Mouse (Mus musculus) skeletal muscle tissue, adult 2 months (tissue): ENCODE data around the gene Slc26a9.

Experiments
- DNase-seq: peaks from one replicate; pipeline ENCODE4 v3.0.0-alpha.2; 2012; ENCODE audit warnings: low read depth, low spot score

Slc26a9 gene

GRCm38 (mm10) chr1:131736494-131736893 is 7.3 kb upstream of the Slc26a9 start:
- DNase-seq: no peak

DNA sequence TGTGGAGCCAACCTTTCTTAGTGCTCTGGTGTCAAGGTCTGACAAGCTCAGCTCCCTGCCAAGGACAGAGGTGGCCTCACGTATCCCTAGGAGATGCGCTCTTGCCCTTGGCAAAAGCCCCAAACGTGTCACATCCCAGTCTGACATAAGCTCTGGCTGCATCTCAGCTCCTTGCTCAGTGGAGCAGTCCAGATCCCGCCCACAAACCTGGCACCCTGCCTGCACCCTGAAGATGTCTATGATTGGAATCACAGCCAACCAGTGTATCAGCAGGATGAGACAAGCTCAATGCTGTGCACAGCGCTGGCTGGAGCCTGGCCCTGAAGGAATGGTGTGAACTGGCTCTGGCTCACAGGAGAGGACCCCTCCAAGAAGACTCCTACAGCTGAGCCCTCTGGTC is 6.6 kb upstream of the Slc26a9 start:
- peak; percentile 85 for DNase-seq

- DNase-seq: no peak
These were observed 5.1 kb upstream of the Slc26a9 start for GRCm38 (mm10) chr1:131738760-131739159.

DNA sequence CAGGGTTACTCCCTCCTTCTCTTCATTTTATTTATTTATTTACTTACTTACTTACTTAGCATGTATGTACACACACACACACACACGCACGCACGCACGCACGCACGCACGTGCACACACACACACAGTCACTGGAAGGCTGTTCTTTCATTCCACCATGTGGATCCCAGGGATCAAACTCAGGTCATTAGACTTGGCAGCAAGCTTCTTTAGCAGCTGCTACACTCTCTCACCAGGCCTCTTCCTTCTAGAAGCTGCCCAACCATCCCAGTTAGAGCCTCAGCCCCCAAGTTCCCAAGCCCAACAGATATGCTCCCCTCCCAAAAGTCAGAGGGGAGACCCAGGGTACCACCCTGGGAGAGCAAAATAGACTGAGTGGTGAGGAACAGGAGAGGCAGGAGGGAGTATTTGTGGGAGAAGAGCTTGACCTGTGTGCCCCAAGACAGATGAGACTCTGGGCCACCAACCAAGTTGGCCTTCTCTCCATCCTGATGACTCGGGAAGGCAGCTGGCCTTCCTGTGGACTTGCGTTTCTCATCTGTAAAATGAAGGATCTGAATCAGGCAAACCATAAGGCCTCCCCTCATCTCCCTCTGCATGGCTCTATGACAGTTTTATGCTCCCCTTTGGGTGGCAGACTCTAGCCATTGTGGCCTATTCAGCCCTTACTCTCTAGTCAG is 4.2 kb upstream of the Slc26a9 start:
- peak; percentile 32 for DNase-seq

DNA sequence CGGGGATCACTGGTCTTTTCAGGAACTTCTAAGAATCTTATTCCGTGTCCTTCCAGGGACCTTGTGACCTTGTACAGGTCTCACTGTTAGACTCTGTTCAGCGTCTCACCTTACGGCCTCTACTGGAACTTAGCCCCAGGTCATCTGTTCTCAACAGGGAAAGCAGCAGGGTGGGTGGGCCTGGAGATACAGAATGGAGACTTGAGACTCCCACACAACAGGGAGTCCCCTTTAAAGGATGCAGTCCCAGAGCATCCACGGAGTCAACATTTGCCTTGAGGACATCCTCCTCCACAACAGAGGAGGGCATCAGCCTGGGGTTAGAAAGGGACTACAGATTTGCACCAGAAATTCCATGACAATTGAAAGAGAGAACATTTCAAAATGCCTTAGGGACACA is 1.6 kb downstream of the Slc26a9 start:
- no peak for DNase-seq

GRCm38 (mm10) chr1:131747761-131748160 is 3.9 kb downstream of the Slc26a9 start:
- no peak for DNase-seq

DNA sequence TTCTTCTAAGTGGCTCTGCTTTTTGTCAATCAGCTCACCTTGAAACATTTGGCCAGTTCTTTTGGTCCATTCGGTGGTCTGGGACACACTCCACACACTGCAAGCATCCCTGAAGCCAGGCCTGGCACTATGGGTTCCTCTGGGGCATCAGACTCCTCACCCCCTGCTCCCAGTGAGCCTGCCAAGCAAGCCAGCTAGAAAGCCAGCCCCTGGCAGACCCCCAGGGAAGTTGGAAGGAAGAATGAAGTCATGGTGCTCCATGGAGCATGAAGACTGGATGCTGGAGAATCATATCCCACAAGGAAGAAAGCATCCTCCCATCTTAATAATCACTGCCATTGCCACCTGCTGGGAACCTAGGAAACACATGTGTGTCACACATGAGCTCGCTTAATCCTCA is 4.8 kb downstream of the Slc26a9 start:
- no peak for DNase-seq

DNA sequence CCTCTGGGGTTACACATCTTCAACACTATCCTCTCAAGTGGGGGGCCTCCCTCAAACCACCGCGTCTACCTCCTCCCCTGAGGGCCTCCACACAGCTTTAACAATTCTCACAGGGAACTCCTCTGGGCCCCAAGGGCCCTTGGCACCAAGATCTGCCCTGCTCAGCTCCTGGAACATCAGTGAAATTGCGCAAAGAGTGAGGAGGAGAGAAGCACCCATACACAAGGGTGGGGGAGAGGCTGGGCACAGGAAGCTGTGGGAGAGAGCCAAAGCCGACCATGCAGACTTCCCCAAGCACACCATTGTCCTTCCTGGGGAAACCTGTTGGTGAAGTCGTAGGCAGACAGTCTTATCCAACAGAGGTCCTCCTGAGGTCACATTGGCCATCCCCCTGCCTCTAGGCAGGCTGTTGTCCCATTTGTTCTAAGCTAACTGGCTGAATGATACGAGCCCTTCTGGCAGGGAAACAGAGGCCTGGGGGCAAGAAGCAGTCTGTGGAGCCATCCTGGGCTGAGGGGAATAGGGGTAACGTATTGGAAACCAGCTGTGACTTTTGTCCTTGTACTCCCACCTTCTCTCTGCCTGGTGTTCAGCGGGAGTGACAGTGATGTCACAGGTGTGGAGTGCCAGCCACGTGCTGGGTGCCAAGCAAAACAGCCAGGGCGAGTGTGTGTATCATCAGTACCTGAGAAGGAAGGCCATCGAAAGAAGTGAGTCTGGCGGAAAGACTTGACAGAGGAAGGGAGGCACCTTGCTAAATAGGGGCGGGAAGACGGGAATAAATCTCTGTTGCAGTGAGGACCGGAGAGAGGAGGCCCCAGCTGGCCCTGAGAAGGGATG is 6.1 kb downstream of the Slc26a9 start:
- DNase-seq: no peak

DNA sequence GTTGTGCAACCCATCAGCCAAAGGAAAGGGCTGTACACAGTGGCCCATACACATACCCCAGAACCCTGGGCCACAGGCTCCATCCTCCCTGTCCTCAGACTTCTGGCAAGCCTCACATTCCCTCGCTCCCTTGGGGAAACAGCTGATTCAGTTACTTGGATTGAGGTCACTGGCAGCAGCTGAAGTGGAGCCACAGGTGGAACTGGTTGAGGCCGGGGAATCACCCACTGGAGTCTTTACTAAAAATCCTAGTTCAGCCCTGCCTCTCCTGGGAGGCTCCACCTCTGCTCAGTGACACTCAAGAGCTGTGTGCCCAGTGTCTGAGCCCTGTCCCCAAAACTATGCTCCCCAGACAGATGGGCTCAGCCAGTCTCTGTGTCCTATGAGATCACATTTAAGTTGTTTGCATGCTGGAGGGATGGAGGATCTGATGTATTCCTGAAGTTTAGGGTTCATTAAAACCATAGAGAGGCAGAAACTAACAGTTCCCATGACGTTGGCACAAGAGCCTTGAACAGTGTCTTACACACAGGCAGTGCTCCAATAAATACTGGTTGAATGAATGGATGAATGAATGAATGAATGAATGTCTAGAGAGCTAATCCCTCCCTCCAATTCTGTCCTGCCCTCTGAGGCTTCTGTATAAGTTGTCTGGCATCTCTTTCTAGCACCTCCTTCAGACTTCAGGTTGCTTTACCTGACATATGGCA is 7.5 kb downstream of the Slc26a9 start:
- DNase-seq: peak; percentile 71

DNA sequence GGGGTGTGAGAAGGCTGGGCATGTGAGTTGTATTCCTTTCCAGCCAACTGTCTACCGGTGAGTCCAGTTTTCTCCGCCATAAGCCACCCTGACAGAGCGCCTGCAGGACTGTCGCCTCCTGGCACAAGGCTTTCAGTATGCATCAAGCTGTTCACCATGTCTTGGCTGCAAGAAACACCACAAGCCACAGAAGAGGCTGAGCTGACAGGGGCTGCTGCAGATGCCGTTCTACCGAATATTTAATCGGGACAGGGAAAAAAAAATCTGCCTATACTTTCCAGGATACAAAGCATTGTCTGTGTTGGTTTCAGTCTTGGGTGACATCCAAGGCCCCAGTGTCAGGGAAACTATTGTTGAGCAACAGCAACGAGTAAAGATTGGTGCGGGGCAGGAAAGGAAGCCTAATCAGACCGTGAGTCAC is 8.1 kb downstream of the Slc26a9 start:
- no peak for DNase-seq

DNA sequence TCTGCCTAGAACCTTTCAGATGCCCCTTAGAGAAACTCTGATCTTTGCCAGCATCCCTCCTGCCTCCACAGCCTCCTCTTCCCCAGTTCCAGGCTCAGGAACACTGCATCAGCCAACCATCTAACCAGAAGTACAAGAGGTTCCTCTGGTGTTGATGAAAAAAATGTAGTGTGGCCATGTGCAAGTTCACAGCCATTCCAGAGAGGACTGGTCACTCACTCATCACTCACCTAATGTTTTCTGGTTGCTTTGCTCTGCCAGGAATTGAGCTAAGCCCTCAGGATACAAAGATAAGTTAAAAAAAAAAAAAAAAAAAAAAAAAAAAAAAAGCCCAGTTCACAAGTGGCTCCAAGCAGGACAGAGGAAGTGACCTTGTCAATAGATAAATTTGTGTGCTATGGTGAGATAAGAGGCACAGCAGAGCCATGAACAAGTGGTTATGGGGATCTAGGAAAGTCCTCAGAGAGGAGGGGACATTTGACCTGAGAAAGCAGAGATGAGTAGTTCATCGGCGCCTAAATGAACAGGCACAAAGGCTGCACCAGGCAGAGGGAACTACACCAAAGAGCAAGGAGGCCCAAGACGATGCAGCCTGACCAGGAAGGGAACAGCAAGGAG is 10.5 kb downstream of the Slc26a9 start:
- DNase-seq: no peak

DNA sequence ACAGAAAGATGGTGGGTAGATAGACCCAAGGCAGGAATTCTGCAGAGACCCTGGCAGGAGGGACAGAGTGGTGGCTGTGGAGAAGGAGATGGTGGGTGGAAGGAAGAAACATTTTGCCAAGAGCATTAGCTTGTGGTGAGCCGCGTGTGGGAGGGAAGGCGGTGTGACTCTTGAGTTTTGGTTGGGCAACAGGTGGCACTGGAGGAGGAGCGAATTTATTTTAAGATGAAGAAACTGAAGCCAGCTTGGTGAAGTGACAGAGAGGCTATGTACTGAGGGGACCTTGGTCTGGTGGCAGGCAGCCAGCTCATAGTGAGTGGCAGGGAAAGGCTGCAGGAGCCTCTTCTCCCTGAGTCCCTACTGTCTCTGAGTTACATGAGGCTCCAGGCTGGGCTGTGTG is 11.1 kb downstream of the Slc26a9 start:
- DNase-seq: peak; percentile 92

DNA sequence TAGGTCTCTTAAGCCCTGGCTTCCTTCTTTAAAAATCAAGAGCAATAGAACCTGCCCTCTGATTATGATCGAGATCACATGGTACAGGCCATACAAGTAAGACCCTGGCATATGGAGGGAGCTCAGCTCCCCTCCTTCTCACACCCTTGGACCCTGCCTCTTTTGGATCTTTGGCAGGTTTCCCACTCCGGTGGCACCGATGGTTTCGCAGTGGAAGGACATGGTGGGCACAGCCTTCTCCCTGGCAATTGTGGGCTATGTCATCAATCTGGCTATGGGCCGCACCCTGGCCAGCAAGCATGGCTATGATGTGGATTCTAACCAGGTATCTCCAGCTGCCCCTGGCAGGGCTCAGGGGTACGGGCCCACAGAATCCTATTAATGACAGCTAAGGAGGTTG is 13.4 kb downstream of the Slc26a9 start:
- DNase-seq: no peak

GRCm38 (mm10) chr1:131758796-131759195 is 15.0 kb downstream of the Slc26a9 start:
- no peak for DNase-seq

DNA sequence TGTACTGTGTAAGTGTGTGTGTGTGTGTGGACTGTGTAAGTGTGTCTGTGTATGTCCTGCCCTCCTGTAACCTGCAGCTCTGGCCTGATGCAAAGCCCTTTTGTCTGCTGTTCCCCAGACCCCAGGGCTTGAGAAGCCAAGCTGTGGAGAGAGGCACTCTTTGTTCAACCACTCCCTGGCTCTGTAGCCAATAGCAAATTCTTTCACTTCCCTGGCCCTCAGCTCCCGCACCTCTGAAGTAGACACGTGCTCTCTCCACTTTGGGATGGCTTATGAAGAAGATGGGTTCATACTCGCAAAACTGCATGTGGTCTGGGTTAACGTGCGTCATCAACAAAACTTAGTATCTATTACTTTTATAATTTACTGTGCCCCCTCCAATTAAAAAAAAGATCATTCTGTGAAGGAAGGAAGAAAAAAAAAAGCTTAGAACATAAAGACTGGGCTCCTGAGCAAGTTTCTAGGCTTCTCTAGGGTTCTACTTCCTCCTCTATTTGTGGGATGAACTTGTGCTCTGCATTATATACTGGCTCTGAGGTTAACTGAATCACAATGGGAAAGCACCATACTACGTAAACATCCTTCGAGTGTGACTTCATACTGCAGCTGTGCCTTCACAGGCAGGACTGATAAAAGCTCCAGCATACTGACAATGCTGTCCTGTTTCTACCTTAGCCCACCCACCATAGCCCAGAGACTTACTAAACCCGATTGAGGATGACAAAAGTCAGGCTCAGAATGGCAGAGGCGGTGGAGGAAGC is 16.0 kb downstream of the Slc26a9 start:
- no peak for DNase-seq

GRCm38 (mm10) chr1:131760428-131760820 is 16.6 kb downstream of the Slc26a9 start:
- DNase-seq: no peak

DNA sequence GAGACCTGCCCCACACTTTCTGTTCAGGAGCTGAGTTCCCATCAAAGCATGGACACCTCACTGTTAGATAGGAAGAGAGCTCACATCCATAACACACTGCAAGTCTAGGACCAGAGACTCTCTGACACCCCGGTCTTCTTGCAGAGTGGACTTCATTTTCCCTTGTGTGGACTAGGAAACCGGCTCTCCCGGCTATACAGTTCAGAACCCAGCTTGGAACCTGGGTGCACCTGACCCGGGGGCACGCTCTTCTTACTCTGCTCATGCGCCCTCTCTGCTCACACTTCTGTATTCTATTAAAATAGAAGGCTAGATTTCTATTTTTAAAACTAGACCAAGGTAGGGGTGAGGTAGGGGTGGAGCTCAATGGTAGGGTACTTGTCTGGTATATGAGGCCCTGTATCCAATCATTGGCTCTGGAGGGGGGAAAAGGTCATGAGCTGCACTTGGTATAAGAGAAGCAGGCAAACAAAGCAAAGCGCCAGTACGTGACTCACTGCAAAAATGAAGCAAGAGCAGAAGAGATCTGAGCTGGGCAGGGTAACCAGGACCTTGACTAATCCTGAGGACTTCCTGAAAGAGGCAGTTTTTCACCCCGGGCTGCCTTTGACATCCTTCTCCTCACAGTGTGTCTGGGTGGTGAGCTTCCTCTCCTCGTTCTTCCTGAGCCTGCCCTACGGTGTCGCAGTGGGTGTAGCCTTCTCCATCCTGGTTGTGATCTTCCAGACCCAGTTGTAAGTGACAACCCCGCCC is 17.4 kb downstream of the Slc26a9 start:
- no peak for DNase-seq

GRCm38 (mm10) chr1:131763683-131764082 is 19.9 kb downstream of the Slc26a9 start:
- DNase-seq: no peak

DNA sequence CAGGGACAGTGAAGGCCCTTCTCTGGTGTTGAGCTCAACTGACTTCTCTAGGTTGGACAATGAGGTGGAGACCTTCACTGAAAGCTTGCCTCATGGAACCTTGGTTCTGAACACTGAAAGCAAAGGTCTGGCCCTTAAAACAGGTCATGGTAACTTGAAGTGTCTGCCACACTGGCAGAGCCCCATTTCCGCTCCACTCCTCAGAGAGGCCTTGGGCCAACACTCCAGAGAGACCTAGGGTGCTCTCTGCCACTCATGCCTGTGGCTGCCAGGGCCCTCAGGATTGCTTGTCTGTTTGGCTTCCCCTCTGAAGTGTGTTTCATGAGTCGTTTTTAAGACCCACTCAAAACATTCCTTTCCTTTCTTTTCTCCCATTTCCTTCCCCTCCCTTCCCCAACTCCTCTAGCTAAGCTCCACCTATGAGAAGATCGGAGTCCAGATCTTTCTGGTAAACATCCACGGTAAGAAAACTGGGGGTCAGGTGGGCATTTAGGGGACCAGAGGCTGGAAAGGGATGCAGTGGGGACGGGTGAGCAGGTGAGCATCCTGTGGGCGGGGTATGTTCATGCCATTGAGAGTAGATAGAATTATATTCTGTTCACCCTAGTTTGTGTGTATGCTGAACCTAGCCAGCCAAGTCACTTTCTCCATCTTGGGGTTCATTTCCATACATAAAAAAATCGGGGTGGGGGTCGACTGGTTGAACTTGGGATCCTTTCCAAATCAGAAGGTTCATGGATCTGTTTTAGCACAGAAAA is 20.9 kb downstream of the Slc26a9 start:
- DNase-seq: no peak
